Mouse (Mus musculus) liver, embryonic 14.5 days (tissue): ENCODE data around the gene Stambpl1. TPM values are rescaled to one million over a fixed set of nuclear protein-coding genes. Genes with fewer than 3 reads are reported as not detected.

ENCODE experiments used
- ATAC-seq: fragments of 200-750 bp; cut with Nextera tagmentation; 2 replicates; pipeline ENCODE4 v1.8.0; 2017; ENCODE audit warnings: moderate number of reproducible peaks, mild to moderate bottlenecking, moderate library complexity; ENCODE audit not compliant: insufficient read depth
- DNase-seq, 3 experiments: peaks; one replicate each; pipeline ENCODE4 v3.0.0-alpha.2; 2012 to 2013; ENCODE audit warnings: low read depth in 3 of 3, low spot score in 3 of 3
- H3K27ac ChIP-seq: fragments of 300-500 bp; sonication (generic); 2 replicates; pipeline ENCODE4 v1.5.1; 2014; ENCODE audit warnings: moderate library complexity, mild to moderate bottlenecking, control low read depth, inconsistent platforms
- H3K27me3 ChIP-seq: fragments of 300-500 bp; sonication (generic); 2 replicates; pipeline ENCODE4 v1.6.1; 2014; ENCODE audit warnings: mild to moderate bottlenecking, low read length, moderate library complexity; ENCODE audit not compliant: control insufficient read depth, insufficient read depth
- H3K36me3 ChIP-seq: fragments of 300-500 bp; sonication (generic); replicated peaks from 2 replicates; pipeline ENCODE4 v1.6.1; 2014; ENCODE audit warnings: low read depth; ENCODE audit not compliant: control insufficient read depth, insufficient read depth
- H3K4me1 ChIP-seq, 2 experiments: fragments of 200-500 bp in 1 of 2; fragments of 300-500 bp in 1 of 2; sonication (generic) in 1 of 2; replicated peaks; 2 replicates each; pipeline ENCODE4 v1.6.1; 2012 to 2014; ENCODE audit warnings: antibody characterized with exemption in 1 of 2, inconsistent platforms in 1 of 2, low read length in 1 of 2; ENCODE audit not compliant: control insufficient read depth in 2 of 2, insufficient read depth in 2 of 2
- H3K4me2 ChIP-seq: fragments of 300-500 bp; sonication (generic); 2 replicates; pipeline ENCODE4 v1.6.1; 2014; ENCODE audit warnings: low read depth, mild to moderate bottlenecking, control low read depth, moderate library complexity
- H3K4me3 ChIP-seq, 2 experiments: fragments of 200-500 bp in 1 of 2; fragments of 300-500 bp in 1 of 2; sonication (generic) in 1 of 2; 2 replicates each; pipeline ENCODE4 v1.5.1; 2012 to 2014; ENCODE audit warnings: low read depth in 2 of 2, low read length in 2 of 2, mild to moderate bottlenecking in 2 of 2, control low read depth in 1 of 2, inconsistent platforms in 1 of 2, moderate library complexity in 1 of 2; ENCODE audit not compliant: insufficient read depth in 1 of 2
- H3K9ac ChIP-seq: fragments of 300-500 bp; sonication (generic); replicated peaks from 2 replicates; pipeline ENCODE4 v1.6.1; 2014; ENCODE audit warnings: mild to moderate bottlenecking, control low read depth, moderate library complexity
- H3K9me3 ChIP-seq: fragments of 300-500 bp; sonication (generic); 2 replicates; pipeline ENCODE4 v1.6.1; 2016; ENCODE audit warnings: low read length, mixed read lengths; ENCODE audit not compliant: control insufficient read depth
- CTCF ChIP-seq: IDR thresholded peaks from 2 replicates; pipeline ENCODE4 v1.5.1; 2016; ENCODE audit warnings: antibody characterized with exemption, low read depth, control low read depth
- EP300 ChIP-seq: IDR thresholded peaks from 2 replicates; pipeline ENCODE4 v1.6.1; 2016; ENCODE audit warnings: antibody characterized with exemption, low read depth
- WGBS: fragments of 180-500 bp; shearing (Covaris S2); extraction: QIAGEN DNeasy Blood & Tissue Kit; methylation state at CpG from one replicate; pipeline ENCODE4 v1.1.7; 2014; ENCODE audit not compliant: insufficient replicate concordance; 5-methylcytosine and 5-hydroxymethylcytosine counted together
- polyA plus RNA-seq, 2 experiments: library from polyadenylated mRNA; depleted of rRNA in 1 of 2; stranded (reverse) in 1 of 2; unstranded in 1 of 2; fragments of >200 nt; fragmentation: Nextera tagmentation in 1 of 2; extraction: Ambion mirVana in 1 of 2; gene quantifications; 2 replicates each; pipeline versions ENCODE4 v1.2.1 to v1.2.3; 2012 to 2014

The Stambpl1 gene
- polyA plus RNA-seq, 2 experiments = 1.8 to 2.4 TPM

DNA sequence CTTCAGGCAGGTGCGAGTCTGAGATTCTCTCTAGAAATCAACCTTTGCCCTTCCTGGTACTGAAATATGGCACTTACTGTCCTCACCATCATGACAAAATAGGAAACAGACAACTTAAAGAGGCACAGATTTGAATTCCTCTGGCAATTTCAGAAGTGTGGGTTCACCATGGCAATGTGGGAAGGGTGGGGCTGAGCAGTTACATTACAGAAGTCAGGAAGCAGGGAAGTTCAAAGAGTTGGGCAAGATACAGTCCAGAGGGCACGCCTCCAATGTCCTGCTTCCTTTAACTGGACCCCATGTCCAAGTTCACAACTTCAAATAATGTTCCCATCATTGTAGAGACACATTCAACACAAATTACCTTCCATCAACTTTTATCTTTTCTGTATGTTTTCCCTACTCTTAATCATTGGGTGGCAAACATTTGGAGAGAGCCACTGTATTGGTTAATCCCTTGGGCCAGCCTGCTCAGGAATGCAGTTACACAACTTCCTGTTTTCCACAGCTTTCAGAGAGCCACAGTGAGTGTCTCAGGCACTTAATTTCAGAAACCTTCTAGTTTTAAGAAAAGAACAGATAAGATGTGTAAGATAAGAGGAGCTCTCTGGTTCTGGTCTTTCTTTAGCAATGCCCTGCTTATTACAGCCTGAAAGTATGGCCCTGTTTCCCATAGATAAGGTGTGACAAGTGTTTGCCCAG is 70.4 kb downstream of the Stambpl1 start:
- Histone ChIP-seq H3K27ac (no peak overlapping the region), H3K27me3 (no peaks in the 10 kb centered on the region), H3K9ac (no peak overlapping the region), H3K4me1 (peaks cover 0 to 4% of the 10 kb centered on the region in 2 experiments; a peak in 1 of 4 replicates), H3K36me3 (no peaks in the 10 kb centered on the region), H3K4me2 (no peak overlapping the region), H3K9me3 (no peaks in the 10 kb centered on the region), H3K4me3 (no peak overlapping the region)
- ATAC-seq (no peak), DNase-seq (no peak)
- WGBS = 46% methylated on average over 2 of the region's 2 CpGs
- TF ChIP-seq CTCF (no peak), EP300 (no peak)

GRCm38 (mm10) chr19:34265604-34266193 is 73.7 kb downstream of the Stambpl1 start:
- Histone ChIP-seq H3K9me3 (no peaks in the 10 kb centered on the region), H3K27ac (no peak overlapping the region), H3K4me2 (no peak overlapping the region), H3K36me3 (no peaks in the 10 kb centered on the region), H3K4me1 (peaks cover 0 to 4% of the 10 kb centered on the region in 2 experiments; a peak in 1 of 4 replicates), H3K27me3 (no peaks in the 10 kb centered on the region), H3K9ac (no peak overlapping the region), H3K4me3 (no peak overlapping the region)
- TF ChIP-seq EP300 (no peak), CTCF (no peak)
- no peak for ATAC-seq
- 52% methylated on average over 5 of the region's 5 CpGs for WGBS
- no peak for DNase-seq

DNA sequence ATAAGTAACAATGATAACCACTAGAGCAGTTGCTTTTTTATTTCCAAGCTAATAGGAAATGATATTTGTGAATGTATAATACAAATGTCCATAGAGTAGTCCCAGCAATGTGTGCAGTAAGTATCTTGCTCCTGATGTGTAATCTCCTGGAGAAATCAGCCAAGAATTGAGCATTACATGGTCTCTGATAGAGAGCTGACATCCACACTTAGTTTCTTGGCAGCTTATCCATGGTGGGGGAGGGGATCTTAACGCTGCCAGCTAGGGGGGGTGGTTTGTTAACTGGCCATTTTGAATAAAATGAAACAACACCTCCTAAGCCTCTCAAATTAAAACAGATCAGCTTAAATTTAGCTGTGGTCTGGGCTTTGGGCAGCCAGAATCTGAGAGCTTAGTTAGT is 77.0 kb downstream of the Stambpl1 start:
- no peak overlapping the region for H3K27ac ChIP-seq
- no peak overlapping the region for H3K9ac ChIP-seq
- no peaks in the 10 kb centered on the region for H3K9me3 ChIP-seq
- DNase-seq (no peak), ATAC-seq (no peak)
- no peaks in the 10 kb centered on the region for H3K36me3 ChIP-seq
- no peak for TF ChIP-seq CTCF
- TF ChIP-seq EP300 = no peak
- H3K4me3 ChIP-seq = no peak overlapping the region
- no peaks in the 10 kb centered on the region for H3K27me3 ChIP-seq
- WGBS = 21% methylated on average over 1 of the region's 1 CpGs
- H3K4me1 ChIP-seq = no peaks in the 10 kb centered on the region
- H3K4me2 ChIP-seq = no peak overlapping the region

GRCm38 (mm10) chr19:34270106-34270726 is 78.2 kb downstream of the Stambpl1 start:
- H3K27me3 ChIP-seq = no peaks in the 10 kb centered on the region
- WGBS = 59% methylated on average over 11 of the region's 11 CpGs
- no peak overlapping the region for H3K9ac ChIP-seq
- no peak for TF ChIP-seq EP300
- TF ChIP-seq CTCF = no peak
- no peak for ATAC-seq
- H3K4me1 ChIP-seq = no peaks in the 10 kb centered on the region
- H3K9me3 ChIP-seq = no peaks in the 10 kb centered on the region
- no peak overlapping the region for H3K27ac ChIP-seq
- no peaks in the 10 kb centered on the region for H3K36me3 ChIP-seq
- no peak overlapping the region for H3K4me2 ChIP-seq
- DNase-seq = no peak
- H3K4me3 ChIP-seq = no peak overlapping the region

DNA sequence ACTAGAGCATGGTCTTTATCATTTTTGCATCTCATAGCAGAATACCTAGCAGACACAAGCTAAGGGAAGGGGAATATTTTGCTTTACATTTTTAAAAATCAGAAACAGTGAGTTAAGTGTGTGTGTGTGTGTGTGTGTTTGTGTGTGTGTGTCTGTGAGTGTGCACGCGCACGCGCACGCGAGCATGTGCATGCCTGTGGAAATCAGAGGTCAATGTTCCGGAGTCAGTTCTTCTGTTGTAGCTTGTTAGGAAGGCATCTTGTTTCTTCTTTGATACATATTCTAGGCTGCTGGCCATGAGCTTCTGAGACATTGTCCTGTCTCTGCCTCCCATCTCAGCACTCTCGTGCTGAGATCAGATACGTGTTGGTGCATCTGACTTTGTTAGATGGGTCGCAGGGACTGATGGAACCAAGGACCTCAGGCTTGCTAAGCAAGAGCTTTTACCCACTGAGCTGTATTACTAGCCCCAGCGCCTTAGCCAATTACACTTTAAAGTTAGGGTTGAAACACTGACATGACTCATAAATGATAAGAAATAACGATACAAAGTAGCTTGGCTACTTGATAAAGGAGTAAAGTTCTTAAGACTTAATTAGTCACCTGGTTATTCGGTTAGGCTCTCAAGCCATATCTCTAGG is 78.9 kb downstream of the Stambpl1 start:
- Histone ChIP-seq H3K9me3 (no peaks in the 10 kb centered on the region), H3K36me3 (no peaks in the 10 kb centered on the region), H3K4me3 (no peak overlapping the region), H3K9ac (no peak overlapping the region), H3K27ac (no peak overlapping the region), H3K27me3 (no peaks in the 10 kb centered on the region), H3K4me1 (no peaks in the 10 kb centered on the region), H3K4me2 (no peak overlapping the region)
- 82% methylated on average over 13 of the region's 13 CpGs for WGBS
- no peak for DNase-seq
- no peak for ATAC-seq
- TF ChIP-seq CTCF (no peak), EP300 (no peak)
